Mouse (Mus musculus): ENCODE data around the gene Nub1. TPM values are rescaled to one million over a fixed set of nuclear protein-coding genes. Genes with fewer than 3 reads are reported as not detected.

Gene Nub1
- total RNA-seq, 2 experiments from 2014 or later: 26.5 to 33.2 TPM

GRCm38 (mm10) chr5:24696704-24697103 lies 11.4 kb downstream of the Nub1 start:
- ATAC-seq (replicated peaks; ENCODE audit: poor library complexity): no peak

GRCm38 (mm10) chr5:24701271-24701670 lies 15.9 kb downstream of the Nub1 start:
- ATAC-seq (replicated peaks; ENCODE audit: poor library complexity): no peak

GRCm38 (mm10) chr5:24704615-24705014 lies 19.3 kb downstream of the Nub1 start:
- ATAC-seq (replicated peaks; ENCODE audit: poor library complexity): no peak

GRCm38 (mm10) chr5:24709962-24710361 lies 24.6 kb downstream of the Nub1 start:
- peak; percentile 56; the same call in 1 of the 2 replicates for ATAC-seq (replicated peaks; ENCODE audit: poor library complexity)

- no peak for ATAC-seq (replicated peaks; ENCODE audit: poor library complexity)
Measured at GRCm38 (mm10) chr5:24711615-24712014, 26.3 kb downstream of the Nub1 start.

- no peak for ATAC-seq (replicated peaks; ENCODE audit: poor library complexity)
Measured at GRCm38 (mm10) chr5:24713199-24713598, 27.9 kb downstream of the Nub1 start.

- no peak for ATAC-seq (replicated peaks; ENCODE audit: poor library complexity)
Measured at GRCm38 (mm10) chr5:24713987-24714386, 28.7 kb downstream of the Nub1 start.

- ATAC-seq (replicated peaks; ENCODE audit: poor library complexity): no peak
Measured at GRCm38 (mm10) chr5:24718076-24718475, 32.7 kb downstream of the Nub1 start.

- peak; percentile 68 for ATAC-seq (replicated peaks; ENCODE audit: poor library complexity)
Measured at GRCm38 (mm10) chr5:24719852-24720251, 34.5 kb downstream of the Nub1 start.

GRCm38 (mm10) chr5:24723527-24724269 lies 38.4 kb downstream of the Nub1 start:
- ATAC-seq (replicated peaks; ENCODE audit: poor library complexity): no peak

GRCm38 (mm10) chr5:24724270-24724634 lies 38.9 kb downstream of the Nub1 start:
- ATAC-seq (replicated peaks; ENCODE audit: poor library complexity): no peak

- ATAC-seq (replicated peaks; ENCODE audit: poor library complexity): no peak
Measured at GRCm38 (mm10) chr5:24724805-24725204, 39.5 kb downstream of the Nub1 start.

- no peak for ATAC-seq (replicated peaks; ENCODE audit: poor library complexity)
Measured at GRCm38 (mm10) chr5:24725897-24726296, 40.6 kb downstream of the Nub1 start.

GRCm38 (mm10) chr5:24726901-24727836 lies 41.8 kb downstream of the Nub1 start:
- ATAC-seq (replicated peaks; ENCODE audit: poor library complexity): peak; percentile 30

GRCm38 (mm10) chr5:24729797-24730487 lies 44.6 kb downstream of the Nub1 start:
- peak; percentile 5; the same call in 1 of the 2 replicates for ATAC-seq (replicated peaks; ENCODE audit: poor library complexity)

GRCm38 (mm10) chr5:24730488-24730871 lies 45.1 kb downstream of the Nub1 start, which contains the start of gene Wdr86:
Wdr86 (minus strand) TSS chr5:24730727.
- no peak for ATAC-seq (replicated peaks; ENCODE audit: poor library complexity)

- ATAC-seq (replicated peaks; ENCODE audit: poor library complexity): no peak
Measured at GRCm38 (mm10) chr5:24730986-24731385, 45.7 kb downstream of the Nub1 start.

- no peak for ATAC-seq (replicated peaks; ENCODE audit: poor library complexity)
Measured at GRCm38 (mm10) chr5:24733134-24733533, 47.8 kb downstream of the Nub1 start.

GRCm38 (mm10) chr5:24733771-24734426 lies 48.6 kb downstream of the Nub1 start:
- peak; percentile 52 for ATAC-seq (replicated peaks; ENCODE audit: poor library complexity)

- ATAC-seq (replicated peaks; ENCODE audit: poor library complexity): no peak
Measured at GRCm38 (mm10) chr5:24737595-24737994, 52.3 kb downstream of the Nub1 start.

GRCm38 (mm10) chr5:24738517-24738916 lies 53.2 kb downstream of the Nub1 start:
- ATAC-seq (replicated peaks; ENCODE audit: poor library complexity): no peak
